Mouse (Mus musculus): ENCODE measurements around the gene Zfp976.
"Not testable (repeated sequence)": the region's sequence is repeated elsewhere in the genome, so short reads cannot be mapped to it uniquely, and the experiment has no call there.

- not testable (repeated sequence) for TF ChIP-seq POLR2A (IDR thresholded peaks at IDR 0.05; ENCODE audit: control insufficient read depth, low read depth, low read length); CTCF (IDR thresholded peaks at IDR 0.05; ENCODE audit: control insufficient read depth, insufficient read depth, insufficient replicate concordance, low read depth, low read length)
Measured at GRCm38 (mm10) chr7:42680081-42680480, 37.7 kb upstream of the Zfp976 start.
